Comparison of ENCODE assay signal across 16 mouse cellular contexts in the genomic region with DNA sequence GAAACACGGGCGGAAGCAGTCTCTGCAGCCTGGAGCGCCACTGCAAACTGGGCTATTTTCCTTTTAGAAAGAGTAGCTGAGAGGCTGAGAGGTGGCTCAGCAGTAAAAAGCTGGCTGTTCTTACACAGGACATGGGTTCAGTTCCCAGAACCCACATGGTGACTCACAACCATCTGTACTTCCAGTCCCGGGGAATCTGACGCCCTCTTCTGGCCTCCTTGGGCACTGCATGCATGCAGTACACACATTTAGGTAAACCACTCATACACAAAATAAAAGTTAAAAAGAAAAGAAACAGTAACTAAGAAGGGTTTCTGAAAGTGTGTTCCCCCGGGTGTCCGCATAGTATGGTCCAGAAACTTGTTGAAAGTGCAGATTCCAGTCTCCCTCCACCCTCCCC.
A peak's percentile ranks its signal among the peaks of the same experiment; 100 is the strongest.
DNase-seq lines count a peak whose midpoint lies in the region; ATAC-seq and TF ChIP-seq lines count a peak whose summit lies in the region.
"Had no signal": no experiment of that assay in that cellular context is flagged by ENCODE, and none has a peak within 500 bp of the region (broad histone marks: within the 10 kb centered on the region; RNA-seq: fewer than 3 reads in every experiment).

No protein-coding gene starts in this region.

- no peaks in the 10 kb centered on the region for H3K79me2 ChIP-seq in heart, adult 2 months (replicated peaks; ENCODE audit: control insufficient read depth, insufficient read depth, low read length)
- H3K79me2 ChIP-seq in liver, adult 2 months (ENCODE audit: control insufficient read depth, insufficient read depth, low read length): no peaks in the 10 kb centered on the region

- peaks cover 19% of the 10 kb centered on the region for H3K4me1 ChIP-seq in heart, adult 2 months (ENCODE audit: control insufficient read depth, insufficient read depth, low read length)
- peaks cover 3% of the 10 kb centered on the region; the same call in 1 of the 2 replicates for H3K4me1 ChIP-seq in heart, embryonic 11.5 days (ENCODE audit: control insufficient read depth, insufficient read depth, low read length)
- H3K4me1 ChIP-seq in liver, adult 2 months (ENCODE audit: control insufficient read depth, insufficient read depth, low read length): no peaks in the 10 kb centered on the region; the same call in 1 of the 2 replicates
- H3K4me1 ChIP-seq in liver, embryonic 11.5 days (replicated peaks; ENCODE audit: control insufficient read depth, insufficient read depth, low read length): no peaks in the 10 kb centered on the region
- H3K4me1 ChIP-seq in stomach, postnatal 0 days (replicated peaks; ENCODE audit: control insufficient read depth, insufficient read depth): no peaks in the 10 kb centered on the region
- H3K4me1 ChIP-seq: midbrain, embryonic 13.5 days; neural tube, embryonic 15.5 days had no signal

- H3K9me3 ChIP-seq in heart, embryonic 11.5 days (replicated peaks; ENCODE audit: control insufficient read depth, low read length): no peaks in the 10 kb centered on the region
- no peaks in the 10 kb centered on the region for H3K9me3 ChIP-seq in liver, embryonic 11.5 days (ENCODE audit: control insufficient read depth, low read length)
- H3K9me3 ChIP-seq in stomach, postnatal 0 days (ENCODE audit: control insufficient read depth, low read length): no peaks in the 10 kb centered on the region
- H3K9me3 ChIP-seq: midbrain, embryonic 13.5 days; neural tube, embryonic 15.5 days had no signal

- peak; percentile 50 for TF ChIP-seq CTCF in heart, adult 2 months (IDR thresholded peaks at IDR 0.05)
- 0 out of 2 replicates have a peak, but pooled peaks have one; percentile 3 for TF ChIP-seq CTCF in liver, adult 2 months (IDR thresholded peaks at IDR 0.05; ENCODE audit: low read depth, low read length)
- TF ChIP-seq CTCF in stomach, postnatal 0 days (IDR thresholded peaks at IDR 0.05; ENCODE audit: low read depth): peak; percentile 30; the same call in 1 of the 2 replicates

- H3K27me3 ChIP-seq in heart, adult 2 months (ENCODE audit: control insufficient read depth, insufficient read depth, low read length): no peaks in the 10 kb centered on the region
- H3K27me3 ChIP-seq in heart, embryonic 11.5 days (ENCODE audit: control insufficient read depth, insufficient read depth, low read length): peaks cover 3% of the 10 kb centered on the region; the same call in 1 of the 2 replicates
- H3K27me3 ChIP-seq in liver, adult 2 months (ENCODE audit: control insufficient read depth, insufficient read depth, low read length): no peaks in the 10 kb centered on the region
- H3K27me3 ChIP-seq in liver, embryonic 11.5 days (replicated peaks; ENCODE audit: control insufficient read depth, insufficient read depth, low read length): no peaks in the 10 kb centered on the region; the same call in 1 of the 2 replicates
- H3K27me3 ChIP-seq in stomach, postnatal 0 days (ENCODE audit: control insufficient read depth, insufficient read depth, low read length): no peaks in the 10 kb centered on the region
- H3K27me3 ChIP-seq: midbrain, embryonic 13.5 days; neural tube, embryonic 15.5 days had no signal

- whole genome bisulfite sequencing in heart, adult 2 months: 82% methylated on average over 7 of the region's 7 CpGs
- 83% methylated on average over 7 of the region's 7 CpGs for WGBS in heart, embryonic 11.5 days (ENCODE audit: insufficient replicate concordance)
- WGBS in liver, adult 2 months: 90% methylated on average over 7 of the region's 7 CpGs
- 85% methylated on average over 7 of the region's 7 CpGs for WGBS in liver, embryonic 11.5 days
- 91% methylated on average over 7 of the region's 7 CpGs for WGBS in stomach, postnatal 0 days

- no peak overlapping the region for H3K4me2 ChIP-seq in heart, embryonic 11.5 days
- no peak overlapping the region for H3K4me2 ChIP-seq in liver, embryonic 11.5 days
- no peak overlapping the region for H3K4me2 ChIP-seq in stomach, postnatal 0 days (replicated peaks; ENCODE audit: low read depth)
- H3K4me2 ChIP-seq: midbrain, embryonic 13.5 days; neural tube, embryonic 15.5 days had no signal

- DNase-seq in heart, adult 2 months: no peak
- DNase-seq in liver, adult 2 months (ENCODE audit: extremely low read depth, low read depth, low spot score): no peak
- no peak for DNase-seq in liver, embryonic 11.5 days (ENCODE audit: low spot score)
- peak; percentile 27 for DNase-seq in thymus, postnatal 4 days
- no peak for DNase-seq in thymus, postnatal 36 days
- DNase-seq in stomach, postnatal 0 days (ENCODE audit: low spot score): no peak
- DNase-seq in heart, adult 18-20 months: no peak
- DNase-seq: adrenal gland, postnatal 14 days; cerebellum, adult 2 months; cerebellum, postnatal 36 days; gastrocnemius, postnatal 10 days; right cerebral cortex, postnatal 25 days had no signal

- no peak overlapping the region for H3K9ac ChIP-seq in heart, adult 2 months (ENCODE audit: low read depth, low read length)
- no peak overlapping the region for H3K9ac ChIP-seq in heart, embryonic 11.5 days (ENCODE audit: low read depth, low read length)
- H3K9ac ChIP-seq in liver, adult 2 months (ENCODE audit: low read depth, low read length): no peak overlapping the region
- no peak overlapping the region for H3K9ac ChIP-seq in liver, embryonic 11.5 days (ENCODE audit: low read depth, low read length)
- no peak overlapping the region for H3K9ac ChIP-seq in stomach, postnatal 0 days (ENCODE audit: low read length)
- H3K9ac ChIP-seq: midbrain, embryonic 13.5 days; neural tube, embryonic 15.5 days had no signal

- peak overlapping the region; percentile 85 for H3K27ac ChIP-seq in heart, adult 2 months
- no peak overlapping the region for H3K27ac ChIP-seq in heart, embryonic 11.5 days (ENCODE audit: low read depth, low read length)
- H3K27ac ChIP-seq in liver, adult 2 months (replicated peaks; ENCODE audit: insufficient read depth, low read depth, low read length): no peak overlapping the region
- H3K27ac ChIP-seq in liver, embryonic 11.5 days (ENCODE audit: low read depth, low read length): no peak overlapping the region
- H3K27ac ChIP-seq in stomach, postnatal 0 days (replicated peaks): no peak overlapping the region
- H3K27ac ChIP-seq: midbrain, embryonic 13.5 days; neural tube, embryonic 15.5 days had no signal

- ATAC-seq in heart, embryonic 11.5 days (replicated peaks; ENCODE audit: insufficient number of reproducible peaks, low FRiP score, low TSS enrichment): no peak
- ATAC-seq in liver, embryonic 11.5 days (replicated peaks; ENCODE audit: low FRiP score): no peak
- ATAC-seq in stomach, postnatal 0 days (ENCODE audit: low FRiP score, low TSS enrichment): no peak
- ATAC-seq: midbrain, embryonic 13.5 days had no signal

- intact Hi-C loops in heart, adult 2 months (cut with DNase I): no loop called here

- TF ChIP-seq POLR2A in heart, adult 2 months (IDR thresholded peaks at IDR 0.05; ENCODE audit: insufficient read depth, low read depth, low read length): no peak
- TF ChIP-seq POLR2A in liver, adult 2 months (IDR thresholded peaks at IDR 0.05; ENCODE audit: extremely low read depth, insufficient read depth, low read length): no peak

- H3K4me3 ChIP-seq in heart, adult 2 months: no peak overlapping the region
- H3K4me3 ChIP-seq in heart, embryonic 11.5 days (ENCODE audit: low read depth, low read length): no peak overlapping the region
- no peak overlapping the region for H3K4me3 ChIP-seq in liver, adult 2 months (ENCODE audit: insufficient read depth, low read depth, low read length)
- no peak overlapping the region for H3K4me3 ChIP-seq in liver, embryonic 11.5 days (ENCODE audit: low read depth, low read length)
- no peak overlapping the region for H3K4me3 ChIP-seq in stomach, postnatal 0 days (ENCODE audit: low read depth, low read length)
- H3K4me3 ChIP-seq: midbrain, embryonic 13.5 days; myocyte; neural tube, embryonic 15.5 days had no signal

- H3K36me3 ChIP-seq in heart, adult 2 months (ENCODE audit: control insufficient read depth, insufficient read depth, low read length): peaks cover 8% of the 10 kb centered on the region
- no peaks in the 10 kb centered on the region for H3K36me3 ChIP-seq in heart, embryonic 11.5 days (ENCODE audit: control insufficient read depth, insufficient read depth, low read length)
- no peaks in the 10 kb centered on the region for H3K36me3 ChIP-seq in liver, adult 2 months (ENCODE audit: control insufficient read depth, insufficient read depth, low read length)
- H3K36me3 ChIP-seq in liver, embryonic 11.5 days (ENCODE audit: control insufficient read depth, insufficient read depth, low read length): no peaks in the 10 kb centered on the region
- H3K36me3 ChIP-seq in stomach, postnatal 0 days (ENCODE audit: control insufficient read depth, insufficient read depth, low read length): no peaks in the 10 kb centered on the region
- H3K36me3 ChIP-seq: midbrain, embryonic 13.5 days; neural tube, embryonic 15.5 days had no signal

- TF ChIP-seq EP300 in heart, adult 2 months (IDR thresholded peaks at IDR 0.05; ENCODE audit: insufficient read depth, low read depth, low read length): no peak
- no peak for TF ChIP-seq EP300 in stomach, postnatal 0 days (optimal IDR thresholded peaks at IDR 0.05)
